Mouse (Mus musculus) kidney, postnatal 4 days (tissue): Measurements from ENCODE around the gene Fam205a4.
"Not testable (repeated sequence)": the region's sequence is repeated elsewhere in the genome, so short reads cannot be mapped to it uniquely, and the experiment has no call there.

ENCODE experiments used
- DNase-seq, 2 experiments: peaks; one replicate each; pipeline ENCODE4 v3.0.0; 2021; ENCODE audit warnings: mixed read lengths in 2 of 2

The Fam205a4 gene

GRCm38 (mm10) chr4:41965758-41966157 is at the start of gene Fam205a4:
TSS of gene Fam205a4 (plus strand) at chr4:41966058.
- DNase-seq: not testable (repeated sequence)

GRCm38 (mm10) chr4:41941272-41941671 is 24.6 kb upstream of the Fam205a4 start, which contains the start of gene Gm20878:
TSS of gene Gm20878 (plus strand) at chr4:41941572.
- DNase-seq: not testable (repeated sequence)
